Mouse (Mus musculus): ENCODE measurements around the gene Ttc7b.

Gene Ttc7b

GRCm38 (mm10) chr12:100414717-100415398 is 105.8 kb downstream of the Ttc7b start:
- no peak for DNase-seq (ENCODE audit: low spot score)

GRCm38 (mm10) chr12:100408714-100409113 is 111.9 kb downstream of the Ttc7b start:
- DNase-seq (ENCODE audit: low spot score): no peak

DNA sequence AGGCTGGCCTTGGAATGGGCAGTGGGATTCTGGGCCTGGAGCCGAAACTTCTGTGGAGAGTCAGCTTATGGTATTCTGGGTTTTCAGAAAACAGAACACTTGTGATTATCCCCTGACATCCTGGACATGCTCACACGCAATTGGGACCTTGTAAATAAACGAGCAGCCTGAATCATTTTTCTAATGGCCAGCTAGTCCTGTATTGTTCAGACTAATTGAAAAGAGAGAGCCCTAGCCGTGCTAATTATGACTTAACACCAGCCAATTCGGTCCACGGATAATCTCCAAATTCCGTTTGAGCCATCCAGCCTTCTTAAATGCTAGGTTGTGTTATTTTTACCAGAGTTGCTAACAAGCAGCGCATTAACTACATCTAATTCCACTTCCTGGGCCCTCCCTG is 112.5 kb downstream of the Ttc7b start:
- DNase-seq (ENCODE audit: low spot score): no peak

DNA sequence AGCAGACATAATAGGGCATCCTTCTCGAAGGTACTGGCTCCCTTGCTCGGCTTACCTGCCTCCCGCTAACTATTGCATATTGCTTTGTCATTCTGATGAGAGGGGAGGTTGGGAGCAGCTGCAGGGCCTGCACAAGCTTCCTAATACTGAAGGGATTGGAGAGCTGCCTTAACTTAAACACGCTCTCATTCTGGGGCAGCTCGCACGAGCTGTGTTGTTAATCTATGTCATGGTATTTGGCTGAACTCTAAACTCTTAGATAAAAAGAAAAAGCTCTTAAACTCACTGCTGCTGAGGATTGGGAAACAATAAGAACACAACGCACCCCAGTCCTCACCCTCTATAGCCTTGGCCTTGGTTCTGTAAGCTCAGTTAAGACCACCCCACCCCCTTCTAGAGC is 113.3 kb downstream of the Ttc7b start:
- no peak for DNase-seq (ENCODE audit: low spot score)

- DNase-seq (ENCODE audit: low spot score): no peak
These were observed 114.5 kb downstream of the Ttc7b start for GRCm38 (mm10) chr12:100406094-100406493.

- DNase-seq (ENCODE audit: low spot score): no peak
These were observed 115.1 kb downstream of the Ttc7b start for GRCm38 (mm10) chr12:100405512-100406030.

- DNase-seq (ENCODE audit: low spot score): no peak
These were observed 116.2 kb downstream of the Ttc7b start for GRCm38 (mm10) chr12:100404430-100404829.

DNA sequence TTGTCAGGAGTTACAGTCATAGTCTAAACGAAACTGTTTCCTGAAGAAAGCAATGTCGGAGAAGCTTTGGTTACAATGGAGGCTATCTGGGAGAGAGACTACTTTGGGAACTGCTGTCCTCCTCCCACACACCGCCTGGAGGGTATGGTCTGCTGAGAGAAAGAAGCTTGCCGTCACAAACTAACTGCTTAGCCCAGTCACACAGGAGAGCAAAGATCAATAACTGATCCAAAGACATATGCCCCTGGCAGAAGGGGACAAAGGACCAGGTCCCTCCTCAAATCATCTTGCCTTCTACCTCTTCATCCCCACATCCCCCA is 117.7 kb downstream of the Ttc7b start:
- no peak for DNase-seq (ENCODE audit: low spot score)

- no peak for DNase-seq (ENCODE audit: low spot score)
These were observed 118.2 kb downstream of the Ttc7b start for GRCm38 (mm10) chr12:100402296-100403004.

DNA sequence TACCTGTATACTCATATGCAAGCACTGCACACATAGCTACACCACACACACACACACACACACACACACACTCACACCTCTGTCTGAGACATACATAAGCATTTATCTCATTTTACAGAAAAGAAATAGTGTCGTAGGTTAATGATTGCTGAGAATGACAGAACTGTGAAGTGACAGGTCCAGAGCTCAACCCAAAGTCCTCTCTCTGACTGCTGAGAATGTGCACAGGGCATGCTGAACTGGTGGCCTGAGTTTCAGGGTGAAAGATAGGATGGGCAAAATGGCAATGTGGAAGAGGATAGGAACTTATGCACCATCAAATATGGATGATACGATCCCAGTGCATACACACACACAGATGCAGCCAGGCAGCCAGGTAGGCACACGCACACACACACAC is 120.5 kb downstream of the Ttc7b start:
- DNase-seq (ENCODE audit: low spot score): no peak

- DNase-seq (ENCODE audit: low spot score): no peak
These were observed 121.4 kb downstream of the Ttc7b start for GRCm38 (mm10) chr12:100399126-100399727.

DNA sequence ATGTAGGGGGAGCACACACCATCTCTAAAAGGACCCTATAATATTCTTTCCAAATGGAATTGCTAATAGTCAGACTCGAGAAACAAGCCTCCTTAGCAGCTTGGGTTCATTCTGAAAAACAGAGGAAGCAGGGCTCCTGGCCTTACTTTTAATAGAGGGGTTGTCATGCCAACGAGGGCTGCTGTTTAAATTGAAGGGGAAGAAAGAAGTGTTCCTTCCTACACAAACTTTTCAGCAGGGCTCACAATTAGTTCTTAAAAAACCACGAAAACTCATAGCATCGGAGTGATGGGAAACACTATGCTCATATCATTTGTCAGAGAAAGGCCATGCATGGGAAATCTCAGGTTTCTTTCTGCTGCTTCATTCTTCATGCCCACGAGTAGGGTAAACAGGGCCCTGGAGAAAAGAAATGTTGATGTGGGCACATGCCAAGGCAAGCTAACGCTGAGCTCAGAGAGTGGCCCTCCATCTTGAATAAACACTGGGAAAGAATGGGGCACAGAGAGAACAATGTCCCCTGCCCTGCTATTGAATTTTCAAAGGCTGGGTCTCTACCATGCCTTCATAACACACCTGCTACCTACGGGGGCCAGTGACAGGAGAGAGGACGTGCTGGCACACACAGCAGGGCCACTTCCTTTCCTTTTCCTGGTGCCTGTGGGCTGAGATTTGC is 122.2 kb downstream of the Ttc7b start:
- DNase-seq (ENCODE audit: low spot score): no peak

DNA sequence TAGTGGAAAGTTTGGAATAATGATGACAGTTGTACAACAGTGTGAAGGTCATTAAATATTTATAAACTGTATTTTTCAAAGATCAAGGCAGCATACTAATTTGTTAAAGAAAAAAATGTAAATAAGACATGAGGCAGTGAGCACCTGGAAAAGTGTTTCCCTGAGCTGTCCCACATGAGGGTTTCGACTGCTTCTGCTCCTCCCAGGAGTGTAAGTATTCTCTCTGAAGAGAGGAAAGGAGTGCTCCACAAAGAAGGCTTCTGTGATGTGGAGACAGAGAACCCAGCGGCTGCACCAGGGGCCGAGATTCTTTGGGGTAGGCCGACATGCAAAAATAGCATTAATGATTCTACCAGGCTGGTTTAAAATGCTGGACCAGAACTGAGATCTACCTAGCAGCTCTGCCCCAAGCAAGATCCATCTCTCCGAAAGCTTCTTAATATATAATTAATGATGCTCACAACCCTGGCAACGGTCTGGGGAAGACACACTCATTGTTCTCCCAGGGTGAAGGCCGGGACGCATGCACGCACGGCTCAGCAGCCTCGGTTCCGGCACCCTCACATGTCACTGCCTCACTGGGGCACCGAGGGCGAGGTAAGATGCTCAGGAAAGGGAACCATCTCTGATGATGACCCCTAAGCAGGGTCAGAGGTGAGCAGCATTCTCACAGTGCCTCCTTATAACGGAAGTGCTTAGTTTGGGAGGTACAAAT is 123.0 kb downstream of the Ttc7b start:
- DNase-seq (ENCODE audit: low spot score): no peak

DNA sequence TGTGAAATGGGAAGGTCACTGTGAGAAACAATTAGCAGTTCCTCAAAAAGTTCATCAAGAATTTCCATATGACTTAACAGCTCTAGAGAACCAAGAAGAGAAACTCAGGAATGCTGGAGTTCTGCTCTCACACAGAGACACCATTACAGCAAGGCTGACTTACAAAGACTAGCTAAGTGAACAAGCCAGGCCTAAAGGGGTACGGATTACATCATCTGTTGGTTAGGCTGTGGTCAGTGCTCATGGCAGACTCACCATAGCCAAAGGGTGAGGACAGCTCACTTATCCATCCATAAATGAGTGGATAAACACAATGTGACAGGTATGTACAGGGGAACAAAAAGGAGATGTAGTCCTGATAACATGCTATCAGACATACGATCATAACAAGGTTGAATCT is 123.8 kb downstream of the Ttc7b start:
- no peak for DNase-seq (ENCODE audit: low spot score)

GRCm38 (mm10) chr12:100393532-100393931 is 127.1 kb downstream of the Ttc7b start:
- no peak for DNase-seq (ENCODE audit: low spot score)

DNA sequence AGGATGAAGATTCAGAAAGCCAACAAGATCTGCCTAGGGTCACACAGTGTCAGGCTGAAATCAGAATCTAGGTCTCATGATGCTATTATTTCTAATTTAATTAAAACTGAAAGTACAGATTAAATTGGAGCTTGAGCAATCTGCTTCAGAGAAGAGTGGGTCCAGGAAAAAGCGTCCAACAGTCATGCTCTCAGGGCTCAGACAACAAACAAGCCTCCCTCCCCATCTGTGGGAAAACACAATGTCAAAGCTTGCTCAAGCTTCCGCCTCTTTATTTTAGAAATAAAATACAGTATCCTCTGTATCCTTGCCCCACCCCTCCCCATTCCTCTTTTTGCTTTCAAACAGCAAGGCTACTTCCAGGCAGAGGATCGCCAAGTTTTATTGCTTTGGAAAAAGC is 127.5 kb downstream of the Ttc7b start:
- no peak for DNase-seq (ENCODE audit: low spot score)

DNA sequence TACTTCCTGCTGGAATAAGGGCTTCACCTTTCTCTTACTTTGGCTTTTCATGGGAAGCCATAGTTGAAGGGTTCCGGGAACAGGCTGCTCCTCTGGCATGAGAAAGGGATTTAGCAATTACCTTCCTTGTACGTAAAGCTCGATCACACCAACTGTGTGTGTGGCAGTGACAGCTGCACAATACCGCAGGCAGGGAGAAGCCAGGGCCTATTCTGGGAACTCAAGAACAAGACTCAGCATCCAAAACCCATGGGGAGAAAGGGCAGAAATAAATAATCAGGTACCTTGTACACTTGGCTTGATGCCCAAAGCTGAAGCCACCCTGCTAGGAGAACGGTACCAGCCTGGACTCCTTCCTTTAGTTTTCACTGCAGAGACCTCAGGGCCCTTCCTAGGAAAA is 128.2 kb downstream of the Ttc7b start:
- DNase-seq (ENCODE audit: low spot score): no peak

GRCm38 (mm10) chr12:100391890-100392289 is 128.7 kb downstream of the Ttc7b start:
- DNase-seq (ENCODE audit: low spot score): no peak

GRCm38 (mm10) chr12:100389878-100390710 is 130.5 kb downstream of the Ttc7b start:
- DNase-seq (ENCODE audit: low spot score): no peak

DNA sequence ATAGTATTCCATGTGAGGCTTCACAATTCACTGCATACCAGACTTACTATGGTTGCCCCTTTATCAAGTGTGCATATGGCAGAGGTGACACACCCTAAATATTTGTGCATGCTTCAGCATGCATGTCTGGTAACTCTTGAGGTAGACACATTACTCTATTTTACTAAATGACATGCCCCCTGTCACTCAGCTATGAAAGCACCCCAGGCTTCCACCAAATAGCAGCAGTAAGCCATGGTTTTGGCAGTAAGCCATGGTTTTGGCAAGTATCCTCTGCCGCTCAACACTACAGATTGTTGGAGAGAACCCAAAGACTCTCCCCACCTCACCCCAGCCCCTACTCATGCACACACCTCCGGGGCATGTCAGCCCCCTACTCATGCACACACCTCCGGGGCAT is 134.4 kb downstream of the Ttc7b start:
- DNase-seq (ENCODE audit: low spot score): no peak

GRCm38 (mm10) chr12:100382526-100382925 is 138.1 kb downstream of the Ttc7b start:
- no peak for DNase-seq (ENCODE audit: low spot score)
